Mouse (Mus musculus) lung, postnatal 0 days (tissue): ENCODE data around the gene Klhl42. TPM values are rescaled to one million over a fixed set of nuclear protein-coding genes. Genes with fewer than 3 reads are reported as not detected.

Experiments
- ATAC-seq: fragments of 200-750 bp; cut with Nextera tagmentation; 2 replicates; pipeline ENCODE4 v1.8.0; 2017; ENCODE audit warnings: moderate library complexity
- DNase-seq: peaks from one replicate; pipeline ENCODE4 v3.0.0-alpha.2; 2016; ENCODE audit warnings: low spot score
- H3K27ac ChIP-seq: fragments of 300-500 bp; sonication (generic); 2 replicates; pipeline ENCODE4 v1.5.1; 2014; ENCODE audit warnings: antibody characterized with exemption, mild to moderate bottlenecking, low read length, mixed read lengths
- H3K27me3 ChIP-seq: fragments of 300-500 bp; sonication (generic); replicated peaks from 2 replicates; pipeline ENCODE4 v1.6.1; 2014; ENCODE audit warnings: low read length, mixed read lengths; ENCODE audit not compliant: insufficient read depth
- H3K36me3 ChIP-seq: fragments of 300-500 bp; sonication (generic); 2 replicates; pipeline ENCODE4 v1.6.1; 2014; ENCODE audit warnings: low read length, mixed read lengths; ENCODE audit not compliant: insufficient read depth
- H3K4me1 ChIP-seq: fragments of 300-500 bp; sonication (generic); 2 replicates; pipeline ENCODE4 v1.6.1; 2014; ENCODE audit warnings: antibody characterized with exemption, low read depth, low read length, mixed read lengths; ENCODE audit not compliant: insufficient read depth
- H3K4me2 ChIP-seq: fragments of 300-500 bp; sonication (generic); replicated peaks from 2 replicates; pipeline ENCODE4 v1.6.1; 2014; ENCODE audit warnings: low read depth, mild to moderate bottlenecking, low read length, moderate library complexity, mixed read lengths
- H3K4me3 ChIP-seq: fragments of 300-500 bp; sonication (generic); 2 replicates; pipeline ENCODE4 v1.5.1; 2014; ENCODE audit warnings: low read depth, low read length
- H3K9ac ChIP-seq: fragments of 300-500 bp; sonication (generic); replicated peaks from 2 replicates; pipeline ENCODE4 v1.6.1; 2014; ENCODE audit warnings: low read depth, mild to moderate bottlenecking
- H3K9me3 ChIP-seq: fragments of 300-500 bp; sonication (generic); 2 replicates; pipeline ENCODE4 v1.6.1; 2016; ENCODE audit warnings: low read length, mixed read lengths
- CTCF ChIP-seq: IDR thresholded peaks from 2 replicates; pipeline ENCODE4 v1.5.1; 2016; ENCODE audit warnings: antibody characterized with exemption, mild to moderate bottlenecking
- EP300 ChIP-seq: IDR thresholded peaks from 2 replicates; pipeline ENCODE4 v1.6.1; 2016; ENCODE audit warnings: antibody characterized with exemption, mild to moderate bottlenecking, control low read depth
- WGBS: fragments of 180-500 bp; shearing (Covaris S2); extraction: QIAGEN DNeasy Blood & Tissue Kit; methylation state at CpG from one replicate; pipeline ENCODE4 v1.1.7; 2014; 5-methylcytosine and 5-hydroxymethylcytosine counted together
- polyA plus RNA-seq: library from polyadenylated mRNA; unstranded; fragments of >200 nt; fragmentation: Nextera tagmentation; extraction: Ambion mirVana; gene quantifications from 2 replicates; pipeline ENCODE4 v1.2.1, GENCODE M21; 2015

Klhl42 gene
- polyA plus RNA-seq, 1 experiment from 2014 or later = 3.9 TPM

- DNase-seq (no peak), ATAC-seq (no peak)
- H3K27me3 ChIP-seq = no peaks in the 10 kb centered on the region
- no peak overlapping the region for H3K4me2 ChIP-seq
- H3K4me1 ChIP-seq = no peaks in the 10 kb centered on the region
- no peak for TF ChIP-seq CTCF
- TF ChIP-seq EP300 = no peak
- no peak overlapping the region for H3K9ac ChIP-seq
- H3K4me3 ChIP-seq = no peak overlapping the region
- no peaks in the 10 kb centered on the region for H3K9me3 ChIP-seq
- H3K36me3 ChIP-seq = no peaks in the 10 kb centered on the region
- WGBS = 90% methylated on average over 10 of the region's 10 CpGs
- H3K27ac ChIP-seq = no peak overlapping the region
These were observed 36.1 kb downstream of the Klhl42 start for GRCm38 (mm10) chr6:147127239-147127638.

DNA sequence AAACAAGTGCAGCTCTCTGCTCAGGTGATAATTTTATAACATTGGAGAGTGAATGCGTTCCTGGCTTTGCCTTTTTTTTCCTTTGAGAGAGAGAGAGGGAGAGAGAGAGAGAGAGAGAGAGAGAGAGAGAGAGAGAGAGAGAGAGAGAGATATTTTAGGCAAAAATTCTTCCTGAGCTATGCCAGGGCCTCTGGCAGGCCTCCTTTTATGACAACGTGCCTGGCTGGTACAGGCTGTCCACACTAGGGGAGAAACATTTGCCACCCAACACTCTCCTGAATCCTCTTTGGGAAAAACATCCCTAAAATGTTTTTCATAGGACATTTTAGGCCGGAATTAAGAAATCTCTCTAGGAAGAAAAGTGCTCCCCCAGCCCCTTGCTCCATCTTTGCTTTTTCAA lies 47.1 kb downstream of the Klhl42 start:
- no peak overlapping the region for H3K4me2 ChIP-seq
- no peak overlapping the region for H3K4me3 ChIP-seq
- no peak overlapping the region for H3K27ac ChIP-seq
- DNase-seq (no peak), ATAC-seq (no peak)
- no peaks in the 10 kb centered on the region for H3K27me3 ChIP-seq
- no peaks in the 10 kb centered on the region for H3K9me3 ChIP-seq
- no peaks in the 10 kb centered on the region for H3K36me3 ChIP-seq
- no peaks in the 10 kb centered on the region for H3K4me1 ChIP-seq
- WGBS = 64% methylated on average over 3 of the region's 3 CpGs
- no peak for TF ChIP-seq EP300
- TF ChIP-seq CTCF = no peak
- H3K9ac ChIP-seq = no peak overlapping the region

DNA sequence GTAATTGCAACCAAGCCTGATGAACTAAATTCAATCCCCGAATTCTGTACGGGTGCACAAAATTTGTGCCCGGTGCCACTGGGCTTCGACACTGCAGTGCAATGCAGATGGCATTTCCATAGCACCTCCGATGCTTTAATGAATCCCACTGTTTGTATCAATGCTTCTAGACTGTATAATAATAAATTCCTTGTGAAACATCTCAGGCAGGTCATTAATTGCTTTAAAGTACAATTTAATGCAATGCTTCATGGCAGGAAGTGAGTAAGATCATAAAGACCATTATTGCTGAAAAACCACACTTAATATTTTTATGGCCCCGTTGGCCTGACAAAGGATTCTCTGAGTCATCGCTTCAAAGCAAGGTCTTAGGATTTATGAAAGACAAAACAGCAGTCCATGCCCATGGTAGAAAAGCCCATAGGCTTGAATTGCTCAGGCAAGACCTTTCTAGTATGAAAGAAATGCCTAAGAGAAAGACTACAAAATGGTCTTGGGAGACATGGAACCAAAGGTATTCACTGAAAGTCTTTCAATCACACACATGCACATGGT lies 49.5 kb downstream of the Klhl42 start:
- DNase-seq (no peak), ATAC-seq (no peak)
- 86% methylated on average over 7 of the region's 7 CpGs for WGBS
- Histone ChIP-seq H3K4me2 (no peak overlapping the region), H3K36me3 (no peaks in the 10 kb centered on the region), H3K4me1 (no peaks in the 10 kb centered on the region), H3K9me3 (no peaks in the 10 kb centered on the region), H3K4me3 (no peak overlapping the region), H3K27me3 (no peaks in the 10 kb centered on the region), H3K27ac (no peak overlapping the region), H3K9ac (no peak overlapping the region)
- no peak for TF ChIP-seq CTCF
- TF ChIP-seq EP300 = no peak

DNA sequence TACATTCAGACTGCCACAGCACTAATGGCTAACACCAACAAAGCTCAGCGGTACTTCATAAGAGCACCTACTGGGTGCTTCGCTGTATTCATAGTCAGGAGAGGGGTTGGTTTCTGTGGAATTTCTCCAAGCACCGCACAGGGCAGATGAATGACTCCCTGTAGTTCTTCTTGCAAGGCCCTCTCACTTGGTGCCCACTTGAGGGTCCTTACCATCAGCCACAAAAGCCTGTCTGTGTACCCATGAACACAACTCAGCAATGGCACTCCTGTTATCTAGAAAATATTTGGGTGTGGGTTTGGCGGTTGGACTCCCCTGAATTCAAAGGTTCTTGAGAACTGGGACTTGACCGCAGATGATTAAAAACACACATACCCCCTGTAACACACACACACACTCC lies 53.5 kb downstream of the Klhl42 start:
- H3K4me1 ChIP-seq = no peaks in the 10 kb centered on the region
- WGBS = 62% methylated on average over 5 of the region's 5 CpGs
- peak; percentile 83 for ATAC-seq
- DNase-seq = peak; percentile 49
- H3K36me3 ChIP-seq = no peaks in the 10 kb centered on the region
- H3K4me3 ChIP-seq = no peak overlapping the region
- TF ChIP-seq EP300 (peak; percentile 79), CTCF (no peak)
- no peak overlapping the region for H3K4me2 ChIP-seq
- H3K27me3 ChIP-seq = no peaks in the 10 kb centered on the region
- no peaks in the 10 kb centered on the region for H3K9me3 ChIP-seq
- no peak overlapping the region for H3K27ac ChIP-seq
- H3K9ac ChIP-seq = no peak overlapping the region

- no peak overlapping the region for H3K4me2 ChIP-seq
These were observed 54.1 kb downstream of the Klhl42 start for GRCm38 (mm10) chr6:147145277-147145676.

DNA sequence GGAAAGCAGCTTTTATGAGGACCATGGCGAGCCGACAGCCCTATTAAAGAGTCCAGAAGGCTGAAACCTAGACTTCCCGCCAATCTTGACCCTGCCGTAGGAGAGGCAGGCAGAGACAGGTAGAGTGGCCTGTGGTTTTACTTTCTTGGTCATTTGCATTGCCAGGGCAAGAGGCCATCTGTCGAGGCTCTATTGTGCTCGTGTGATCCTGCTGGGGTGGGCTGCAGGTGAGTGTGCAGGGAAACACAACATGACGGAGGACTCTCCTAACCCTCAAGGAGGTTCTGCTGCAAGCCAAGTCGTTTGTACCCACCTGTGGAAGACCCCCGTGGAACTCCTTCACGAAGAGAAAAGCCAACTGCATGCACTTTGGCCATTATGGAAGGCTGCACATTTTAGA lies 54.6 kb downstream of the Klhl42 start:
- TF ChIP-seq CTCF (no peak), EP300 (no peak)
- no peak overlapping the region for H3K4me2 ChIP-seq
- DNase-seq (no peak), ATAC-seq (no peak)
- H3K9ac ChIP-seq = no peak overlapping the region
- no peaks in the 10 kb centered on the region for H3K4me1 ChIP-seq
- H3K4me3 ChIP-seq = no peak overlapping the region
- H3K36me3 ChIP-seq = no peaks in the 10 kb centered on the region
- 34% methylated on average over 10 of the region's 10 CpGs for WGBS
- no peak overlapping the region for H3K27ac ChIP-seq
- H3K9me3 ChIP-seq = no peaks in the 10 kb centered on the region
- no peaks in the 10 kb centered on the region for H3K27me3 ChIP-seq

More at GRCm38 (mm10) chr6:147145277-147145676, 54.1 kb downstream of the Klhl42 start:
- no peak for TF ChIP-seq EP300
- TF ChIP-seq CTCF = peak; percentile 35
- H3K9me3 ChIP-seq = no peaks in the 10 kb centered on the region
- DNase-seq (peak; percentile 69), ATAC-seq (peak; percentile 90)
- no peak overlapping the region for H3K4me3 ChIP-seq
- H3K27ac ChIP-seq = no peak overlapping the region
- H3K27me3 ChIP-seq = no peaks in the 10 kb centered on the region
- 14% methylated on average over 2 of the region's 2 CpGs for WGBS
- no peaks in the 10 kb centered on the region for H3K36me3 ChIP-seq
- no peaks in the 10 kb centered on the region for H3K4me1 ChIP-seq
- no peak overlapping the region for H3K9ac ChIP-seq

- 48% methylated on average over 6 of the region's 6 CpGs for WGBS
These were observed 59.9 kb downstream of the Klhl42 start for GRCm38 (mm10) chr6:147151069-147151468.

More at GRCm38 (mm10) chr6:147151069-147151468, 59.9 kb downstream of the Klhl42 start:
- Histone ChIP-seq H3K4me2 (no peak overlapping the region), H3K4me3 (no peak overlapping the region), H3K36me3 (no peaks in the 10 kb centered on the region), H3K27ac (no peak overlapping the region), H3K9me3 (no peaks in the 10 kb centered on the region), H3K9ac (no peak overlapping the region), H3K27me3 (no peaks in the 10 kb centered on the region), H3K4me1 (no peaks in the 10 kb centered on the region)
- ATAC-seq (peak; percentile 23; the same call in 1 of the 2 replicates), DNase-seq (no peak)
- TF ChIP-seq EP300 (no peak), CTCF (no peak)
